Mouse (Mus musculus) c-Kit-negative CD71-positive TER-119-positive erythroid progenitor cells, embryonic 14.5 days (primary cell): ENCODE measurements around the gene Tmem233.
A peak's percentile ranks its signal among the peaks of the same experiment; 100 is the strongest.

ENCODE experiments used
- DNase-seq: peaks from one replicate; pipeline ENCODE4 v3.0.0-alpha.2; 2013; ENCODE audit warnings: low read depth, low spot score

Tmem233 gene

GRCm38 (mm10) chr5:116083081-116083480, at the start of gene Tmem233:
TSS of gene Tmem233 (minus strand) at chr5:116083244.
- no peak for DNase-seq

GRCm38 (mm10) chr5:116123344-116123743, 40.3 kb upstream of the Tmem233 start:
- peak; percentile 36 for DNase-seq

- DNase-seq: peak; percentile 51
Observed at GRCm38 (mm10) chr5:116116567-116116966, 33.5 kb upstream of the Tmem233 start.

- no peak for DNase-seq
Observed at GRCm38 (mm10) chr5:116116110-116116509, 33.1 kb upstream of the Tmem233 start.

- DNase-seq: no peak
Observed at GRCm38 (mm10) chr5:116115071-116115834, 32.2 kb upstream of the Tmem233 start.

GRCm38 (mm10) chr5:116108651-116109050, 25.6 kb upstream of the Tmem233 start:
- no peak for DNase-seq

GRCm38 (mm10) chr5:116084231-116084630, 1.2 kb upstream of the Tmem233 start:
- no peak for DNase-seq

- DNase-seq: no peak
Observed at GRCm38 (mm10) chr5:116082241-116082900, 673 bp downstream of the Tmem233 start.

GRCm38 (mm10) chr5:116081616-116082015, 1.4 kb downstream of the Tmem233 start:
- no peak for DNase-seq

- no peak for DNase-seq
Observed at GRCm38 (mm10) chr5:116080736-116081135, 2.3 kb downstream of the Tmem233 start.

- DNase-seq: no peak
Observed at GRCm38 (mm10) chr5:116069618-116070017, 13.4 kb downstream of the Tmem233 start.

GRCm38 (mm10) chr5:116052826-116053225, 30.2 kb downstream of the Tmem233 start:
- no peak for DNase-seq

GRCm38 (mm10) chr5:116052171-116052570, 30.9 kb downstream of the Tmem233 start:
- no peak for DNase-seq

GRCm38 (mm10) chr5:116049821-116050220, 33.2 kb downstream of the Tmem233 start:
- DNase-seq: no peak

GRCm38 (mm10) chr5:116048321-116048720, 34.7 kb downstream of the Tmem233 start:
- DNase-seq: no peak

GRCm38 (mm10) chr5:116046246-116046645, 36.8 kb downstream of the Tmem233 start:
- no peak for DNase-seq

GRCm38 (mm10) chr5:116045581-116045980, 37.5 kb downstream of the Tmem233 start:
- no peak for DNase-seq

- no peak for DNase-seq
Observed at GRCm38 (mm10) chr5:116042241-116042640, 40.8 kb downstream of the Tmem233 start.

GRCm38 (mm10) chr5:116039706-116040105, 43.3 kb downstream of the Tmem233 start:
- DNase-seq: no peak

GRCm38 (mm10) chr5:116037731-116038130, 45.3 kb downstream of the Tmem233 start:
- DNase-seq: no peak

GRCm38 (mm10) chr5:116036465-116036864, 46.6 kb downstream of the Tmem233 start:
- DNase-seq: no peak

- DNase-seq: peak; percentile 90
Observed at GRCm38 (mm10) chr5:116031190-116031577, 51.9 kb downstream of the Tmem233 start.

GRCm38 (mm10) chr5:116030566-116031189, 52.4 kb downstream of the Tmem233 start:
- no peak for DNase-seq
